Mouse (Mus musculus): ENCODE measurements around the gene Magi1. TPM values are rescaled to one million over a fixed set of nuclear protein-coding genes. Genes with fewer than 3 reads are reported as not detected.

Gene Magi1
- total and polyA plus RNA-seq, 2 experiments = 4.9 to 17.7 TPM

- peaks cover 4% of the 10 kb centered on the region; the same call in 1 of the 2 replicates for H3K4me1 ChIP-seq (ENCODE audit: control insufficient read depth, insufficient read depth, low read length)
- H3K4me3 ChIP-seq (ENCODE audit: insufficient read depth, low read depth, low read length) = no peak overlapping the region
- no peaks in the 10 kb centered on the region for H3K36me3 ChIP-seq (ENCODE audit: control insufficient read depth, insufficient read depth, low read length)
- TF ChIP-seq CTCF (IDR thresholded peaks at IDR 0.05; ENCODE audit: low read depth, low read length) (no peak), POLR2A (IDR thresholded peaks at IDR 0.05; ENCODE audit: extremely low read depth, insufficient read depth, low read length) (no peak)
- H3K9ac ChIP-seq (ENCODE audit: low read depth, low read length) = no peak overlapping the region
- H3K27me3 ChIP-seq (ENCODE audit: control insufficient read depth, insufficient read depth, low read length) = no peaks in the 10 kb centered on the region
- 94% methylated on average over 8 of the region's 8 CpGs for WGBS
- DNase-seq (ENCODE audit: extremely low read depth, low read depth, low spot score) = no peak
- no peak overlapping the region for H3K27ac ChIP-seq (replicated peaks; ENCODE audit: insufficient read depth, low read depth, low read length)
- peaks cover 18% of the 10 kb centered on the region; the same call in 1 of the 2 replicates for H3K79me2 ChIP-seq (ENCODE audit: control insufficient read depth, insufficient read depth, low read length)
Measured at GRCm38 (mm10) chr6:93996841-93997485, 286.8 kb downstream of the Magi1 start.

GRCm38 (mm10) chr6:93987561-93987960 lies 296.2 kb downstream of the Magi1 start:
- no peak overlapping the region for H3K4me3 ChIP-seq (ENCODE audit: insufficient read depth, low read depth, low read length)
- no peak for DNase-seq (ENCODE audit: extremely low read depth, low read depth, low spot score)
- H3K79me2 ChIP-seq (ENCODE audit: control insufficient read depth, insufficient read depth, low read length) = peaks cover 2% of the 10 kb centered on the region; the same call in 1 of the 2 replicates
- peaks cover 3% of the 10 kb centered on the region; the same call in 1 of the 2 replicates for H3K4me1 ChIP-seq (ENCODE audit: control insufficient read depth, insufficient read depth, low read length)
- no peaks in the 10 kb centered on the region for H3K27me3 ChIP-seq (ENCODE audit: control insufficient read depth, insufficient read depth, low read length)
- no peak overlapping the region for H3K9ac ChIP-seq (ENCODE audit: low read depth, low read length)
- H3K36me3 ChIP-seq (ENCODE audit: control insufficient read depth, insufficient read depth, low read length) = no peaks in the 10 kb centered on the region
- WGBS = 64% methylated on average over 3 of the region's 3 CpGs
- no peak overlapping the region for H3K27ac ChIP-seq (replicated peaks; ENCODE audit: insufficient read depth, low read depth, low read length)
- TF ChIP-seq POLR2A (IDR thresholded peaks at IDR 0.05; ENCODE audit: extremely low read depth, insufficient read depth, low read length) = no peak
- no peak for TF ChIP-seq CTCF (IDR thresholded peaks at IDR 0.05; ENCODE audit: low read depth, low read length)

GRCm38 (mm10) chr6:93985111-93985510 lies 298.6 kb downstream of the Magi1 start:
- Histone ChIP-seq H3K27ac (replicated peaks; ENCODE audit: insufficient read depth, low read depth, low read length) (no peak overlapping the region), H3K79me2 (ENCODE audit: control insufficient read depth, insufficient read depth, low read length) (peaks cover 5% of the 10 kb centered on the region; the same call in 1 of the 2 replicates), H3K27me3 (ENCODE audit: control insufficient read depth, insufficient read depth, low read length) (no peaks in the 10 kb centered on the region), H3K9ac (ENCODE audit: low read depth, low read length) (no peak overlapping the region), H3K36me3 (ENCODE audit: control insufficient read depth, insufficient read depth, low read length) (no peaks in the 10 kb centered on the region), H3K4me3 (ENCODE audit: insufficient read depth, low read depth, low read length) (no peak overlapping the region), H3K4me1 (ENCODE audit: control insufficient read depth, insufficient read depth, low read length) (peaks cover 3% of the 10 kb centered on the region; the same call in 1 of the 2 replicates)
- TF ChIP-seq CTCF (IDR thresholded peaks at IDR 0.05; ENCODE audit: low read depth, low read length) (peak; percentile 68; the same call in 1 of the 2 replicates), POLR2A (IDR thresholded peaks at IDR 0.05; ENCODE audit: extremely low read depth, insufficient read depth, low read length) (no peak)
- peak; percentile 22 for DNase-seq (ENCODE audit: extremely low read depth, low read depth, low spot score)
- 63% methylated on average over 9 of the region's 9 CpGs for WGBS

GRCm38 (mm10) chr6:93983551-93983950 lies 300.2 kb downstream of the Magi1 start:
- TF ChIP-seq POLR2A (IDR thresholded peaks at IDR 0.05; ENCODE audit: extremely low read depth, insufficient read depth, low read length) (no peak), CTCF (IDR thresholded peaks at IDR 0.05; ENCODE audit: low read depth, low read length) (no peak)
- H3K36me3 ChIP-seq (ENCODE audit: control insufficient read depth, insufficient read depth, low read length) = no peaks in the 10 kb centered on the region
- H3K4me1 ChIP-seq (ENCODE audit: control insufficient read depth, insufficient read depth, low read length) = peaks cover 3% of the 10 kb centered on the region; the same call in 1 of the 2 replicates
- H3K9ac ChIP-seq (ENCODE audit: low read depth, low read length) = no peak overlapping the region
- H3K27ac ChIP-seq (replicated peaks; ENCODE audit: insufficient read depth, low read depth, low read length) = no peak overlapping the region
- H3K27me3 ChIP-seq (ENCODE audit: control insufficient read depth, insufficient read depth, low read length) = no peaks in the 10 kb centered on the region
- DNase-seq (ENCODE audit: extremely low read depth, low read depth, low spot score) = no peak
- peaks cover 6% of the 10 kb centered on the region; the same call in 1 of the 2 replicates for H3K79me2 ChIP-seq (ENCODE audit: control insufficient read depth, insufficient read depth, low read length)
- WGBS = 93% methylated on average over 3 of the region's 3 CpGs
- no peak overlapping the region for H3K4me3 ChIP-seq (ENCODE audit: insufficient read depth, low read depth, low read length)

GRCm38 (mm10) chr6:93981211-93981610 lies 302.5 kb downstream of the Magi1 start:
- 72% methylated on average over 8 of the region's 8 CpGs for WGBS
- peaks cover 3% of the 10 kb centered on the region; the same call in 1 of the 2 replicates for H3K4me1 ChIP-seq (ENCODE audit: control insufficient read depth, insufficient read depth, low read length)
- H3K9ac ChIP-seq (ENCODE audit: low read depth, low read length) = no peak overlapping the region
- H3K27ac ChIP-seq (replicated peaks; ENCODE audit: insufficient read depth, low read depth, low read length) = no peak overlapping the region
- DNase-seq (ENCODE audit: extremely low read depth, low read depth, low spot score) = no peak
- no peak overlapping the region for H3K4me3 ChIP-seq (ENCODE audit: insufficient read depth, low read depth, low read length)
- no peaks in the 10 kb centered on the region for H3K36me3 ChIP-seq (ENCODE audit: control insufficient read depth, insufficient read depth, low read length)
- TF ChIP-seq POLR2A (IDR thresholded peaks at IDR 0.05; ENCODE audit: extremely low read depth, insufficient read depth, low read length) (no peak), CTCF (IDR thresholded peaks at IDR 0.05; ENCODE audit: low read depth, low read length) (no peak)
- no peaks in the 10 kb centered on the region for H3K27me3 ChIP-seq (ENCODE audit: control insufficient read depth, insufficient read depth, low read length)
- H3K79me2 ChIP-seq (ENCODE audit: control insufficient read depth, insufficient read depth, low read length) = peaks cover 6% of the 10 kb centered on the region; the same call in 1 of the 2 replicates

GRCm38 (mm10) chr6:93979241-93979640 lies 304.5 kb downstream of the Magi1 start:
- no peaks in the 10 kb centered on the region for H3K27me3 ChIP-seq (ENCODE audit: control insufficient read depth, insufficient read depth, low read length)
- no peak for DNase-seq (ENCODE audit: extremely low read depth, low read depth, low spot score)
- H3K27ac ChIP-seq (replicated peaks; ENCODE audit: insufficient read depth, low read depth, low read length) = no peak overlapping the region
- peaks cover 6% of the 10 kb centered on the region; the same call in 1 of the 2 replicates for H3K79me2 ChIP-seq (ENCODE audit: control insufficient read depth, insufficient read depth, low read length)
- 88% methylated on average over 3 of the region's 3 CpGs for WGBS
- H3K4me3 ChIP-seq (ENCODE audit: insufficient read depth, low read depth, low read length) = no peak overlapping the region
- no peaks in the 10 kb centered on the region for H3K36me3 ChIP-seq (ENCODE audit: control insufficient read depth, insufficient read depth, low read length)
- TF ChIP-seq CTCF (IDR thresholded peaks at IDR 0.05; ENCODE audit: low read depth, low read length) (no peak), POLR2A (IDR thresholded peaks at IDR 0.05; ENCODE audit: extremely low read depth, insufficient read depth, low read length) (no peak)
- H3K9ac ChIP-seq (ENCODE audit: low read depth, low read length) = no peak overlapping the region
- H3K4me1 ChIP-seq (ENCODE audit: control insufficient read depth, insufficient read depth, low read length) = peaks cover 1% of the 10 kb centered on the region; the same call in 1 of the 2 replicates
